Mouse (Mus musculus) liver, embryonic 16.5 days (tissue): ENCODE results near the gene Atp10b. TPM values are rescaled to one million over a fixed set of nuclear protein-coding genes. Genes with fewer than 3 reads are reported as not detected.

ENCODE experiments used
- ATAC-seq: fragments of 200-750 bp; cut with Nextera tagmentation; 2 replicates; pipeline ENCODE4 v1.8.0; 2017; ENCODE audit warnings: low read depth, mild to moderate bottlenecking, moderate number of reproducible peaks, moderate library complexity
- H3K27ac ChIP-seq: fragments of 300-500 bp; sonication (generic); 2 replicates; pipeline ENCODE4 v1.5.1; 2014; ENCODE audit warnings: mild to moderate bottlenecking, low read length
- H3K27me3 ChIP-seq: fragments of 300-500 bp; sonication (generic); 2 replicates; pipeline ENCODE4 v1.6.1; 2014; ENCODE audit warnings: low read depth, low read length, mixed read lengths; ENCODE audit not compliant: control insufficient read depth, insufficient read depth
- H3K36me3 ChIP-seq: fragments of 300-500 bp; sonication (generic); 2 replicates; pipeline ENCODE4 v1.6.1; 2014; ENCODE audit warnings: mild to moderate bottlenecking; ENCODE audit not compliant: control insufficient read depth, insufficient read depth
- H3K4me1 ChIP-seq: fragments of 300-500 bp; sonication (generic); 2 replicates; pipeline ENCODE4 v1.6.1; 2014; ENCODE audit warnings: low read depth, low read length, mixed read lengths; ENCODE audit not compliant: control insufficient read depth
- H3K4me2 ChIP-seq: fragments of 300-500 bp; sonication (generic); 2 replicates; pipeline ENCODE4 v1.6.1; 2014; ENCODE audit warnings: low read depth, low read length, mixed read lengths
- H3K4me3 ChIP-seq: fragments of 300-500 bp; sonication (generic); 2 replicates; pipeline ENCODE4 v1.5.1; 2014; ENCODE audit warnings: low read depth, mild to moderate bottlenecking, low read length
- H3K9ac ChIP-seq: fragments of 300-500 bp; sonication (generic); 2 replicates; pipeline ENCODE4 v1.6.1; 2014; ENCODE audit warnings: low read depth, low read length
- H3K9me3 ChIP-seq: fragments of 300-500 bp; sonication (generic); replicated peaks from 2 replicates; pipeline ENCODE4 v1.6.1; 2016; ENCODE audit warnings: low read length; ENCODE audit not compliant: control insufficient read depth
- WGBS: fragments of 180-500 bp; shearing (Covaris S2); extraction: QIAGEN DNeasy Blood & Tissue Kit; methylation state at CpG from one replicate; pipeline ENCODE4 v1.1.7; 2014; ENCODE audit not compliant: insufficient replicate concordance; 5-methylcytosine and 5-hydroxymethylcytosine counted together
- polyA plus RNA-seq: library from polyadenylated mRNA; unstranded; fragments of >200 nt; fragmentation: Nextera tagmentation; extraction: Ambion mirVana; gene quantifications from 2 replicates; pipeline ENCODE4 v1.2.1, GENCODE M21; 2015

The Atp10b gene
- polyA plus RNA-seq, 1 experiment from 2014 or later: 0.02 TPM

- 42% methylated on average over 3 of the region's 3 CpGs for WGBS
- H3K9me3 ChIP-seq: no peaks in the 10 kb centered on the region
- no peaks in the 10 kb centered on the region for H3K4me1 ChIP-seq
- no peaks in the 10 kb centered on the region for H3K36me3 ChIP-seq
- no peaks in the 10 kb centered on the region for H3K27me3 ChIP-seq
- H3K4me2 ChIP-seq: no peak overlapping the region
- H3K4me3 ChIP-seq: no peak overlapping the region
- H3K9ac ChIP-seq: no peak overlapping the region
- H3K27ac ChIP-seq: no peak overlapping the region
- ATAC-seq: no peak
Measured at GRCm38 (mm10) chr11:43263548-43264218, 114.0 kb downstream of the Atp10b start.

GRCm38 (mm10) chr11:43267505-43267904 is 117.8 kb downstream of the Atp10b start:
- H3K27me3 ChIP-seq: no peaks in the 10 kb centered on the region
- no peaks in the 10 kb centered on the region for H3K36me3 ChIP-seq
- no peak overlapping the region for H3K4me2 ChIP-seq
- H3K4me3 ChIP-seq: no peak overlapping the region
- ATAC-seq: no peak
- H3K4me1 ChIP-seq: no peaks in the 10 kb centered on the region
- no peak overlapping the region for H3K9ac ChIP-seq
- no peak overlapping the region for H3K27ac ChIP-seq
- H3K9me3 ChIP-seq: no peaks in the 10 kb centered on the region
- WGBS: 42% methylated on average over 3 of the region's 3 CpGs

- H3K27me3 ChIP-seq: no peaks in the 10 kb centered on the region
- no peak overlapping the region for H3K4me3 ChIP-seq
- WGBS: 67% methylated on average over 6 of the region's 6 CpGs
- no peak for ATAC-seq
- H3K4me2 ChIP-seq: no peak overlapping the region
- no peaks in the 10 kb centered on the region for H3K36me3 ChIP-seq
- no peak overlapping the region for H3K9ac ChIP-seq
- H3K9me3 ChIP-seq: no peaks in the 10 kb centered on the region
- no peaks in the 10 kb centered on the region for H3K4me1 ChIP-seq
- no peak overlapping the region for H3K27ac ChIP-seq
Measured at GRCm38 (mm10) chr11:43269503-43270255, 120.0 kb downstream of the Atp10b start.

GRCm38 (mm10) chr11:43270256-43270806 is 120.7 kb downstream of the Atp10b start:
- H3K27ac ChIP-seq: no peak overlapping the region
- no peak overlapping the region for H3K9ac ChIP-seq
- WGBS: 58% methylated on average over 10 of the region's 10 CpGs
- H3K36me3 ChIP-seq: no peaks in the 10 kb centered on the region
- H3K27me3 ChIP-seq: no peaks in the 10 kb centered on the region
- H3K4me1 ChIP-seq: no peaks in the 10 kb centered on the region
- no peak overlapping the region for H3K4me2 ChIP-seq
- H3K4me3 ChIP-seq: no peak overlapping the region
- no peaks in the 10 kb centered on the region for H3K9me3 ChIP-seq
- no peak for ATAC-seq

GRCm38 (mm10) chr11:43273896-43274295 is 124.2 kb downstream of the Atp10b start:
- Histone ChIP-seq H3K9me3 (no peaks in the 10 kb centered on the region), H3K4me1 (no peaks in the 10 kb centered on the region), H3K4me3 (no peak overlapping the region), H3K27me3 (no peaks in the 10 kb centered on the region), H3K9ac (no peak overlapping the region), H3K27ac (no peak overlapping the region), H3K36me3 (no peaks in the 10 kb centered on the region), H3K4me2 (no peak overlapping the region)
- ATAC-seq: no peak

GRCm38 (mm10) chr11:43297584-43297983 is 147.9 kb downstream of the Atp10b start:
- Histone ChIP-seq H3K4me3 (no peak overlapping the region), H3K27ac (no peak overlapping the region), H3K27me3 (no peaks in the 10 kb centered on the region), H3K36me3 (no peaks in the 10 kb centered on the region), H3K4me2 (no peak overlapping the region), H3K9me3 (no peaks in the 10 kb centered on the region), H3K4me1 (no peaks in the 10 kb centered on the region), H3K9ac (no peak overlapping the region)
- WGBS: 65% methylated on average over 6 of the region's 6 CpGs
- ATAC-seq: no peak

- ATAC-seq: no peak
- WGBS: 44% methylated on average over 1 of the region's 1 CpGs
- H3K4me2 ChIP-seq: no peak overlapping the region
Measured at GRCm38 (mm10) chr11:43311000-43311399, 161.3 kb downstream of the Atp10b start.

More at GRCm38 (mm10) chr11:43311000-43311399, 161.3 kb downstream of the Atp10b start:
- no peaks in the 10 kb centered on the region for H3K27me3 ChIP-seq
- H3K36me3 ChIP-seq: no peaks in the 10 kb centered on the region
- H3K4me1 ChIP-seq: no peaks in the 10 kb centered on the region
- no peaks in the 10 kb centered on the region for H3K9me3 ChIP-seq
- no peak overlapping the region for H3K27ac ChIP-seq
- no peak overlapping the region for H3K9ac ChIP-seq
- H3K4me3 ChIP-seq: no peak overlapping the region
